Mouse (Mus musculus) E14TG2a.4 (cell line): ENCODE measurements around the gene Scgb2a2.
"Not testable (repeated sequence)": the region's sequence is repeated elsewhere in the genome, so short reads cannot be mapped to it uniquely, and the experiment has no call there.

ENCODE experiments used
- H3K27me3 ChIP-seq: 2 replicates; pipeline ENCODE4 v1.6.1; 2014; ENCODE audit warnings: low read length, control low read depth; ENCODE audit not compliant: insufficient read depth
- H3K36me3 ChIP-seq: 2 replicates; pipeline ENCODE4 v1.6.1; 2014; ENCODE audit warnings: low read length, control low read depth; ENCODE audit not compliant: insufficient read depth
- H3K4me1 ChIP-seq: replicated peaks from 2 replicates; pipeline ENCODE4 v1.6.1; 2014; ENCODE audit warnings: low read depth, low read length, control low read depth
- H3K4me3 ChIP-seq: replicated peaks from 2 replicates; pipeline ENCODE4 v1.5.1; 2014; ENCODE audit warnings: mild to moderate bottlenecking, low read length
- H3K9me3 ChIP-seq: 2 replicates; pipeline ENCODE4 v1.6.1; 2014; ENCODE audit warnings: low read length, control low read depth
- CTCF ChIP-seq: conservative IDR thresholded peaks from 2 replicates; pipeline ENCODE4 v1.5.1; 2014; ENCODE audit warnings: low read length
- NANOG ChIP-seq: IDR thresholded peaks from 2 replicates; pipeline ENCODE4 v1.6.1; 2014; ENCODE audit warnings: borderline replicate concordance, low read length, mixed read lengths
- POU5F1 ChIP-seq: IDR thresholded peaks from 2 replicates; pipeline ENCODE4 v1.6.1; 2014; ENCODE audit warnings: low read length, borderline replicate concordance

The Scgb2a2 gene

DNA sequence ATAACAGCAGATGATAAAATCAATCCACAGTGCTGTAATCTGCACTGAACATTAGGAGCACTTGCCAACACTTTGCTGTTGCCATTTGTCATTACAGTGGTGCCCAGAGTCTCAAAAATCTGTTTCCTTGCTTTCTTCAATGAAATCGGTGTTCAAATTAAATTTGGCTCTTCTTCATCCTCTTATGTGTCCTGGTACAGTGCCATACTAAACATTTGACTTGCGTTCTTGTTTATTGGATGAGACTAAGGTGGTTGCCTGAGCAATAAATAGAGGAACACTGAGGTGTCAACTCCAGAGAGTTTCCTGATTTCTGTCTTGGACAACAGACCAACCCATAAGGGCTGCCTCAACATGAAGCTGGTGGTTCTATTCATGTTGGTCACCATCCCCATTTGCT lies at the start of gene Scgb2a2:
Scgb2a2 (plus strand) TSS at position 301 of the 400 bp plus-strand sequence.
- Histone ChIP-seq H3K36me3 (no peaks in the 10 kb centered on the region), H3K9me3 (no peaks in the 10 kb centered on the region), H3K27me3 (no peaks in the 10 kb centered on the region), H3K4me3 (no peak within 1 kb of the TSS), H3K4me1 (peaks cover 12% of the 10 kb centered on the region)
- TF ChIP-seq NANOG (no peak), CTCF (no peak), POU5F1 (no peak)

DNA sequence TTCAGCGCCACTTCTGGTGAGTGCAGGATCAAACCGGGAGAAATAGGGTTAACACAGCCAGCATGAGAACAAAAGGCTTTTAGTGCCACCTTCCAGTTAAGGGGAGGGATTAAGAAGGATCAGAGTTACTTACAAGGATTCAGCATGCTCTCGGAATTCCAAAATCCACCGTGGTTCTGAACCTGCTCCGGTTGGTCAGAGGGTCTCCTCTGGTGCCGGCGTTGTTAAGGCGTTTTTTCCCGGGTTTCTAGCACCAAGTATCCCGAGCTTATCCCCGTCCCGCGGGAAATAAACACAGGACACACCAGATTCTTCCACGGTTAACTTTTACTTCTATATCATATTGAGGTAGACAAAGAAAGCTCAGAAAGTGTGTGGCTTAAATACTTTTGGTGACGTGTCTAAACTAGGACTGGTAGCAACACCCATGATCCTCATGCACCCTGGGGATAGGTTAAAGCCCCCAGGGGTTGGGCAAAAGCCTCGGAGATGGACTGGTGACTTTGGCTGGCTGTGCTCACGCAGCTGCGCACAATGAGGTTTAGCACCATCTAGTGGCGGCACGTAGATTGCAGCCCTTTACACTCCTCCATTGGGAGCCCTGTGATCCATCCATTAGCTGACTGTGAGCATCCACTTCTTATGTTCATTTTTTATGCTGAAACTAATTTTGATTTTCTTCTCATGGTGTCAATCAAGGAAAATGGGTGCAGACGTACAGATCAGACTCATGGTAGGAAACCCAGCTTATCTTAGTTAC lies 10.6 kb upstream of the Scgb2a2 start:
- not testable (repeated sequence) for H3K9me3 ChIP-seq, H3K27me3 ChIP-seq, H3K36me3 ChIP-seq, H3K4me1 ChIP-seq
- peak overlapping the region; percentile 51 for H3K4me3 ChIP-seq

DNA sequence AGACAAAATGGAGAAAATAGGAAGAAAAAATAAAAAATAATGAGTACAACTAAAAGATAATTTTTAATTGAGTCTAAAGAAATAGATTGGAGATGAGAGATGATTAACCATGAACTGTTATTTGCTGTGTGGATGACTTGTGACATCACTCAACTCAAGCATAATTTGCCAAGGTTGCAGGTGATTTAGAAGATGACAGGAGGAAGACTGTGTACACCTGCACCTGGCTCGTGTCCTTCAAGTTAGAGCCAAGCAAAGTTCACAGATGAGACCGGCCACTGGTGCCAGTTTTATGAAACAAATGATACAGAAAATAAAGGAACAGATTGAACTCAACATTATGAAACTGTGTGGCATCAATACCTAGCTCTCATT lies 10.0 kb upstream of the Scgb2a2 start:
- no peaks in the 10 kb centered on the region; the same call in 1 of the 2 replicates for H3K27me3 ChIP-seq
- TF ChIP-seq NANOG (no peak), POU5F1 (no peak), CTCF (no peak)

DNA sequence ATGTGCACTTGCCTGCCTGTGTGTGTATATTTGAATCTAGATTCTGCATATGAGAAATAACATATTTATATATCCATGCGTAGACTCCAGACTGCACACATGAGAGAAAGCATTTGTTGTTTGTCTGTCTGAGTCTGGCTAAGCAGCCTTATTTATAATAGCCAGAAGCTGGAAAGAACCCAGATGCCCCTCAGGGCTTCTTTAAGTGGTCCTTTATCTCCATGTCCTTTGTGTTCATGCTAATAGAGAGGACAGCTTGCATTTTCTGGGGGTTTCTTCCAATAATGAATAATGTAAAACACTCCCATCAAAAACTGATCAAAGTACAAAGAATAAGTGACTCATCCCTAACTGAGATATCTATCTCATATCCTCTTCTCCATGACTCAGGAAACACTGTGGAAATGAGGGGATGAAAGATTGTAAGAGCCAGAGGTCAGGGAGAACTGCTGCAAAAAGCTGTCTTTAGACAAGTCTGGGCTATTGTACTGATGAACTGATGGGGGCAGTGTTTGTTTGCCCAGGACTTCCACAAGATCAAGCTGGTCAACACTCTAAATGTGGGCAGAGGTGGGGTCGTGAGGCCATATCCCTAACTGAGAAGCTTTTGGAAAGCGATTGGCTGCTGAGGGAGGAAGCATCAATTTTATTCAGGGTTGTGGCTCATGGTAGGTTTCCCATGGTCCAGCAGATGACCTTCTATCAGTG lies 2.2 kb downstream of the Scgb2a2 start:
- not testable (repeated sequence) for H3K4me3 ChIP-seq, H3K36me3 ChIP-seq, H3K9me3 ChIP-seq, H3K27me3 ChIP-seq
- TF ChIP-seq CTCF: 0 out of 2 replicates have a peak, but pooled peaks have one; percentile 9
- H3K4me1 ChIP-seq: peaks cover 12% of the 10 kb centered on the region

More for the DNA sequence above, 10.0 kb upstream of the Scgb2a2 start:
- Histone ChIP-seq H3K36me3 (no peaks in the 10 kb centered on the region), H3K4me1 (no peaks in the 10 kb centered on the region), H3K4me3 (no peak overlapping the region), H3K9me3 (no peaks in the 10 kb centered on the region)

DNA sequence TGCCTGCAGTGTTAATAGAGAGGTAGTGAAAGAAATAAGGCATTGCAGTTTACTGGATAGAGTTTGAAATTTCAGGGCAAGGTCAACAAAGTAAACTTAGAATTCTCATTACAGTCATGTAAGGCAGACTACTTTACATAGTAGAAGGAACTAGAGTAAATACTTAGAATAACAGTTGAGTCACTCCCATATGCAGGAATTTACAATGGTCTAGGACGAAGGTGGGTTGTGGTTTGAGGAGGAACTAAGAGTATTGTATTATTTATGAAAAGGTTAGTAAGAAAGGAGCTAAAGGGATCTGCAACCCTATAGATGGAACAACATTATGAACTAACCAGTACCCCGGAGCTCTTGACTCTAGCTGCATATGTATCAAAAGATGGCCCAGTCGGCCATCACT lies 13.5 kb downstream of the Scgb2a2 start:
- H3K4me3 ChIP-seq, H3K9me3 ChIP-seq, H3K27me3 ChIP-seq, H3K36me3 ChIP-seq: not testable (repeated sequence)
- peak; percentile 25; the same call in 1 of the 2 replicates for TF ChIP-seq POU5F1
- H3K4me1 ChIP-seq: peaks cover 18% of the 10 kb centered on the region

DNA sequence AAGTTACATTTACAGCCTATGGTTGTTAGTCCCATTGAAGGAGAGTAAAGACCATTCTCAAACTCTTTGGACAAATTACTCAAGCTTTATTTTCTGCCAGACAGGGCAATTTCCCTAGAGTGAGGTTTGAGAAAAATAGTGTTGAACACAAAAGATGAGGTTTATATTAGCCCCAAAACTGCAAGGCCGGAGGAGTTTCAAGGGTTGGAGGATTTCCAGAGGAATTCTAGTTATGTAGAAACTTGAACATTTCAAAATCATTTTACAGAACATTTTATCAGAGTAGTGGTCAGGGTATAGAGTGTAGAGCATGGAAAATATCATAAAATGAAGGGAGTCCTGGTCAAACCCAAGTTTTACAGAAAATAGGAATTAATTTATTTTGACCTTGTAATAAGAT lies 17.5 kb downstream of the Scgb2a2 start:
- TF ChIP-seq POU5F1 (no peak), NANOG (no peak), CTCF (no peak)
- Histone ChIP-seq H3K4me3 (no peak overlapping the region), H3K9me3 (no peaks in the 10 kb centered on the region), H3K4me1 (peaks cover 18% of the 10 kb centered on the region), H3K27me3 (no peaks in the 10 kb centered on the region), H3K36me3 (peaks cover 6% of the 10 kb centered on the region)

DNA sequence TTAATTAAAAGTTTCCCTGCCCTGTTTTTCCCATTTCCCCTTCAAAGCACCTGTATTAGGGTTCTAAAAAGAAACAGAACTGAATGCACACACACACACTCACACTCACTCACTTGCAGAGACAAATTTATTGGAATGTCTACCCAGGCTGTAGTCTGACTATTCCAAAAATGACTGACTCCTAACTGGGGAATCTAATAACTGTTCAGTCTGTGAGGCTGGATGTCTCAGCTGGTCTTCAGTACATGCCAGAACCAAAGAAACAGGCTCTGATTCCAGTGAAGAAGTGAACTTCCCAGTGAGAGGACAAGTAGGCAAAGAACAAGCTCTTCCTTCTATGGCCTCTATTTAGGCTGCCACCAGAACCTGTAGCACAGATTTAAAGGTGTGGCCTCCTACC lies 18.1 kb downstream of the Scgb2a2 start:
- TF ChIP-seq NANOG: no peak
- TF ChIP-seq POU5F1: no peak
- TF ChIP-seq CTCF: no peak; the same call in 1 of the 2 replicates
- Histone ChIP-seq H3K9me3 (no peaks in the 10 kb centered on the region), H3K4me3 (no peak overlapping the region), H3K4me1 (peaks cover 17% of the 10 kb centered on the region), H3K36me3 (peaks cover 12% of the 10 kb centered on the region), H3K27me3 (no peaks in the 10 kb centered on the region)

DNA sequence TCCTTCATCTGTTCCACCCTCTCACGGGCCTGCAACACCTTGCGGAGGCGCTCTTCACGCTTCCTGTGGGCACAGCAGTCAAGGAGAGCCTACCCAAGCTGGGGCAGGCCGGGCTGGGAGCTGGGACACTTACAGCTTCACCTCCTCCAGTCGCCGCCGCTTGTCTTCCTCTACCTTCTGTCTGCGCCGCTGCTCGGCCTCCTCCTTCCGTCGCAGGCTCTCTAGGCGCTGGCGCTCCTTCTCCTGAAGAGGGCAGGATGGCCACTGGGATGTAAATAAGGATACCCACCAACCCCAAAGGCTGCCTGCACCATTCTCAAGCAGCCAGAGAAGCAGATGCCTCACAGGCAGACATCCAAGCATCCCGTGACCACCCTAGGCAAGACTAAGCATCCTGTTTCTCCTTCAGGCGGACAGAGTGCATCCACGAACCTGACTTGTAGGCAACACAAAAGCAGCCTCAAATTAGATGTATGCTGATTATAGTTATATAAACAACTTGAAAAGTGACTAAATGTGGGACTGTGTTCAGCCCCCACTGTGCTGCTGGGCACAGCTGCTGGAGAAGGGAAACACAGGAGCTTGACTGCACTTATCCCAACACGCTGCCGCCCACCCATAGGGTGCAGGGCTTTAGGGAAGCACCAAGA lies 30.9 kb downstream of the Scgb2a2 start:
- Histone ChIP-seq H3K9me3 (no peaks in the 10 kb centered on the region), H3K4me3 (no peak overlapping the region), H3K27me3 (no peaks in the 10 kb centered on the region), H3K4me1 (peaks cover 45% of the 10 kb centered on the region), H3K36me3 (peaks cover 100% of the 10 kb centered on the region)
- TF ChIP-seq POU5F1 (no peak), NANOG (no peak), CTCF (no peak)

DNA sequence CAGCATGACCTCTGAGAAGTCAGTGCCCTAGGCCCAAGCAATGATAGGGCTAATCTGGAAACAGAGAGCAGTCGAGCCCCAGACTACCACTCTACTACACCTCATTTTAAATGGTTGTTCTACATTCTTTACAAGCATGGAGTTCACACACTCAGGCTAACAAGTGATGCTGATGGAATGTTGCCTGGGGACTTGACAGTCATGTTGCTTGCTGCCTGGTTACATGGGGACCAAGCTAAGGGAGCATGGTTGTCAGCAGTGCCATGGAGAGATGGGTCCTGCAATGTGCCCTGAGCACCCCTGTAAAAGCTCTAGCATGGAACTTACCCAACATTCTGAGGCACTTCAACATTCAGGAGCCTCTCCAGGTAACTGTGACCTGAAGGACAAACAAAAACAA lies 39.0 kb downstream of the Scgb2a2 start:
- no peaks in the 10 kb centered on the region for H3K9me3 ChIP-seq
- no peaks in the 10 kb centered on the region for H3K27me3 ChIP-seq
- no peak for TF ChIP-seq POU5F1
- no peak for TF ChIP-seq NANOG
- TF ChIP-seq CTCF: no peak
- peaks cover 38% of the 10 kb centered on the region for H3K4me1 ChIP-seq
- no peak overlapping the region for H3K4me3 ChIP-seq
- peaks cover 99% of the 10 kb centered on the region for H3K36me3 ChIP-seq
